Mouse (Mus musculus) hematopoietic multipotent progenitor cell, adult 10-12 weeks (in vitro differentiated cells): Measurements from ENCODE around the gene Serpinb9. TPM values are rescaled to one million over a fixed set of nuclear protein-coding genes. Genes with fewer than 3 reads are reported as not detected.

Experiments
- polyA plus RNA-seq: library from polyadenylated mRNA; stranded (reverse); fragments of >175 nt; gene quantifications from 2 replicates; pipeline ENCODE4 v1.2.3, GENCODE M21; 2012; ENCODE audit warnings: low replicate concordance

The Serpinb9 gene
- 1.5 and 1.6 TPM in 2 replicates for polyA plus RNA-seq

GRCm38 (mm10) chr13:33002950-33003349 lies at the start of gene Serpinb9:
TSS of gene Serpinb9 (plus strand) at chr13:33003250.

GRCm38 (mm10) chr13:32964989-32965811 lies 37.9 kb upstream of the Serpinb9 start, which contains the start of gene Serpinb6b:
TSS of gene Serpinb6b (plus strand) at chr13:32965209.

GRCm38 (mm10) chr13:33027244-33027643 lies 24.2 kb downstream of the Serpinb9 start, which contains the start of gene Serpinb9b:
TSS of gene Serpinb9b (plus strand) at chr13:33027416.

Other genes with a start within 250 kb of the Serpinb9 start
- 0.03 TPM in 1 of 2 replicates, not detected in the other for gene Mylk4, start 219.3 kb upstream of the Serpinb9 start, polyA plus RNA-seq
- gene Wrnip1, start 201.2 kb upstream of the Serpinb9 start, polyA plus RNA-seq: 28.8 and 36.6 TPM in 2 replicates
- gene D930007J09Rik, start 200.4 kb upstream of the Serpinb9 start, polyA plus RNA-seq: not detected in 2 replicates
- 3.3 and 19.9 TPM in 2 replicates for gene Serpinb1a, start 152.1 kb upstream of the Serpinb9 start, polyA plus RNA-seq
- 0.20 TPM in 1 of 2 replicates, not detected in the other for gene Serpinb1c, start 105.0 kb upstream of the Serpinb9 start, polyA plus RNA-seq
- 0.56 and 1.9 TPM in 2 replicates for gene Serpinb6b, start 38.0 kb upstream of the Serpinb9 start, polyA plus RNA-seq
- gene Serpinb9b, start 24.2 kb downstream of the Serpinb9 start, polyA plus RNA-seq: 0.19 and 0.27 TPM in 2 replicates
- gene Serpinb1b, start 75.3 kb downstream of the Serpinb9 start, polyA plus RNA-seq: not detected in 2 replicates
- not detected in 2 replicates for gene Serpinb9c, start 156.5 kb downstream of the Serpinb9 start, polyA plus RNA-seq
- not detected in 2 replicates for gene Serpinb9d, start 189.7 kb downstream of the Serpinb9 start, polyA plus RNA-seq
- not detected in 2 replicates for gene Serpinb9e, start 246.4 kb downstream of the Serpinb9 start, polyA plus RNA-seq